Mouse (Mus musculus) heart, adult 2 months (tissue): ENCODE measurements around the gene Sorcs2.

Experiments used
- CTCF ChIP-seq: fragments of 200-600 bp; IDR thresholded peaks from 2 replicates; pipeline ENCODE4 v1.8.1; 2022; ENCODE audit warnings: antibody characterized with exemption, mild to moderate bottlenecking, moderate library complexity
- POLR2A ChIP-seq: fragments of 200-500 bp; IDR thresholded peaks from 2 replicates; pipeline ENCODE4 v1.6.1; 2011; ENCODE audit warnings: mild to moderate bottlenecking, low read depth, low read length, control low read depth; ENCODE audit not compliant: insufficient read depth

- no peak for TF ChIP-seq POLR2A
- TF ChIP-seq CTCF: no peak
Measured at GRCm38 (mm10) chr5:36315106-36315505, 82.8 kb downstream of the Sorcs2 start.
